Mouse (Mus musculus) lung, adult 2 months (tissue): ENCODE data around the gene Otud7b. TPM values are rescaled to one million over a fixed set of nuclear protein-coding genes. Genes with fewer than 3 reads are reported as not detected.
"Not testable (repeated sequence)": the region's sequence is repeated elsewhere in the genome, so short reads cannot be mapped to it uniquely, and the experiment has no call there.

ENCODE experiments used
- DNase-seq: peaks from one replicate; pipeline ENCODE4 v3.0.0; 2022
- H3K4me1 ChIP-seq: fragments of 200-500 bp; 2 replicates; pipeline ENCODE4 v1.6.1; 2011; ENCODE audit warnings: low read length; ENCODE audit not compliant: control insufficient read depth, insufficient read depth
- H3K4me3 ChIP-seq: fragments of 200-500 bp; replicated peaks from 2 replicates; pipeline ENCODE3; 2011; ENCODE audit warnings: low read depth, mild to moderate bottlenecking, control low read depth, low read length; ENCODE audit errors: extremely low read depth
- CTCF ChIP-seq: fragments of 200-500 bp; IDR thresholded peaks from 2 replicates; pipeline ENCODE4 v1.5.1; 2011; ENCODE audit warnings: mild to moderate bottlenecking, low read length, control low read depth; ENCODE audit not compliant: insufficient read depth
- POLR2A ChIP-seq: fragments of 200-500 bp; IDR thresholded peaks from 2 replicates; pipeline ENCODE4 v1.6.1; 2011; ENCODE audit warnings: low read depth, mild to moderate bottlenecking, control low read depth, low read length, borderline replicate concordance; ENCODE audit errors: extremely low read depth
- WGBS: fragments of 180-500 bp; shearing (Covaris S2); methylation state at CpG from one replicate; pipeline ENCODE4 v1.1.7; 2018; 5-methylcytosine and 5-hydroxymethylcytosine counted together
- polyA plus RNA-seq: library from polyadenylated mRNA; depleted of rRNA; stranded (reverse); fragments of >200 nt; gene quantifications from 2 replicates; pipeline ENCODE4 v1.2.3, GENCODE M21; 2012

Otud7b gene
- polyA plus RNA-seq, 1 experiment = 25.6 TPM

- no peak for DNase-seq
- WGBS = 11% methylated on average over 16 of the region's 16 CpGs
- TF ChIP-seq POLR2A (peak; percentile 6; the same call in 1 of the 2 replicates), CTCF (no peak)
- Histone ChIP-seq H3K4me1 (peaks cover 11% of the 10 kb centered on the region), H3K4me3 (peak within 1 kb of the TSS; percentile 74)
These were observed 57.8 kb downstream of the Otud7b start, which contains the start of gene Mtmr11 for GRCm38 (mm10) chr3:96161869-96162840. Mtmr11 (plus strand) TSS chr3:96162004.

- Histone ChIP-seq H3K4me1 (peaks cover 12% of the 10 kb centered on the region), H3K4me3 (no peak overlapping the region)
- no peak for DNase-seq
- WGBS = 92% methylated on average over 6 of the region's 6 CpGs
- TF ChIP-seq CTCF (no peak), POLR2A (no peak)
These were observed 58.7 kb downstream of the Otud7b start for GRCm38 (mm10) chr3:96163040-96163439.

GRCm38 (mm10) chr3:96168466-96169158 lies 64.3 kb downstream of the Otud7b start:
- no peak overlapping the region for H3K4me3 ChIP-seq
- 37% methylated on average over 12 of the region's 12 CpGs for WGBS
- TF ChIP-seq POLR2A (no peak), CTCF (no peak)
- peaks cover 10% of the 10 kb centered on the region for H3K4me1 ChIP-seq
- DNase-seq = no peak

GRCm38 (mm10) chr3:96170276-96170675 lies 65.9 kb downstream of the Otud7b start:
- 83% methylated on average over 4 of the region's 4 CpGs for WGBS
- TF ChIP-seq CTCF (no peak), POLR2A (no peak)
- no peak overlapping the region for H3K4me3 ChIP-seq

GRCm38 (mm10) chr3:96170976-96171545 lies 66.7 kb downstream of the Otud7b start:
- peaks cover 10% of the 10 kb centered on the region for H3K4me1 ChIP-seq
- no peak for DNase-seq
- 41% methylated on average over 10 of the region's 10 CpGs for WGBS
- H3K4me3 ChIP-seq = no peak overlapping the region
- TF ChIP-seq POLR2A = no peak
- no peak for TF ChIP-seq CTCF

More at GRCm38 (mm10) chr3:96170276-96170675, 65.9 kb downstream of the Otud7b start:
- no peak for DNase-seq
- H3K4me1 ChIP-seq = peaks cover 10% of the 10 kb centered on the region

- no peak for TF ChIP-seq CTCF
- TF ChIP-seq POLR2A = no peak
- H3K4me1 ChIP-seq = peaks cover 10% of the 10 kb centered on the region
- peak; percentile 28 for DNase-seq
- 10% methylated on average over 18 of the region's 18 CpGs for WGBS
- peak overlapping the region; percentile 97 for H3K4me3 ChIP-seq
These were observed 67.4 kb downstream of the Otud7b start for GRCm38 (mm10) chr3:96171583-96172196.

GRCm38 (mm10) chr3:96172197-96173178 lies 68.2 kb downstream of the Otud7b start, which contains the start of gene Sf3b4:
Sf3b4 (plus strand) TSS chr3:96172332.
- H3K4me1 ChIP-seq = peaks cover 10% of the 10 kb centered on the region
- WGBS = under 1% methylated on average over 57 of the region's 58 CpGs
- peak; percentile 85 for DNase-seq
- TF ChIP-seq POLR2A (peak; percentile 99), CTCF (no peak)
- peak within 1 kb of the TSS; percentile 97 for H3K4me3 ChIP-seq

GRCm38 (mm10) chr3:96173185-96173584 lies 68.9 kb downstream of the Otud7b start:
- no peak for DNase-seq
- Histone ChIP-seq H3K4me1 (peaks cover 7% of the 10 kb centered on the region), H3K4me3 (peak overlapping the region; percentile 92)
- TF ChIP-seq CTCF (no peak), POLR2A (no peak)
- 34% methylated on average over 7 of the region's 7 CpGs for WGBS

- DNase-seq, H3K4me1 ChIP-seq, H3K4me3 ChIP-seq: not testable (repeated sequence)
- 85% methylated on average over 4 of the region's 4 CpGs for WGBS
These were observed 69.7 kb downstream of the Otud7b start for GRCm38 (mm10) chr3:96174042-96174441.
